Mouse (Mus musculus) E14TG2a.4 (cell line): ENCODE measurements around the gene Gba2.
A peak's percentile ranks its signal among the peaks of the same experiment; 100 is the strongest.

ENCODE experiments used
- H3K27me3 ChIP-seq: 2 replicates; pipeline ENCODE4 v1.6.1; 2014; ENCODE audit warnings: low read length, control low read depth; ENCODE audit not compliant: insufficient read depth
- H3K36me3 ChIP-seq: 2 replicates; pipeline ENCODE4 v1.6.1; 2014; ENCODE audit warnings: low read length, control low read depth; ENCODE audit not compliant: insufficient read depth
- H3K4me1 ChIP-seq: replicated peaks from 2 replicates; pipeline ENCODE4 v1.6.1; 2014; ENCODE audit warnings: low read depth, low read length, control low read depth
- H3K4me3 ChIP-seq: replicated peaks from 2 replicates; pipeline ENCODE4 v1.5.1; 2014; ENCODE audit warnings: mild to moderate bottlenecking, low read length
- H3K9me3 ChIP-seq: 2 replicates; pipeline ENCODE4 v1.6.1; 2014; ENCODE audit warnings: low read length, control low read depth
- CTCF ChIP-seq: conservative IDR thresholded peaks from 2 replicates; pipeline ENCODE4 v1.5.1; 2014; ENCODE audit warnings: low read length
- NANOG ChIP-seq: IDR thresholded peaks from 2 replicates; pipeline ENCODE4 v1.6.1; 2014; ENCODE audit warnings: borderline replicate concordance, low read length, mixed read lengths
- POU5F1 ChIP-seq: IDR thresholded peaks from 2 replicates; pipeline ENCODE4 v1.6.1; 2014; ENCODE audit warnings: low read length, borderline replicate concordance

Gene Gba2

DNA sequence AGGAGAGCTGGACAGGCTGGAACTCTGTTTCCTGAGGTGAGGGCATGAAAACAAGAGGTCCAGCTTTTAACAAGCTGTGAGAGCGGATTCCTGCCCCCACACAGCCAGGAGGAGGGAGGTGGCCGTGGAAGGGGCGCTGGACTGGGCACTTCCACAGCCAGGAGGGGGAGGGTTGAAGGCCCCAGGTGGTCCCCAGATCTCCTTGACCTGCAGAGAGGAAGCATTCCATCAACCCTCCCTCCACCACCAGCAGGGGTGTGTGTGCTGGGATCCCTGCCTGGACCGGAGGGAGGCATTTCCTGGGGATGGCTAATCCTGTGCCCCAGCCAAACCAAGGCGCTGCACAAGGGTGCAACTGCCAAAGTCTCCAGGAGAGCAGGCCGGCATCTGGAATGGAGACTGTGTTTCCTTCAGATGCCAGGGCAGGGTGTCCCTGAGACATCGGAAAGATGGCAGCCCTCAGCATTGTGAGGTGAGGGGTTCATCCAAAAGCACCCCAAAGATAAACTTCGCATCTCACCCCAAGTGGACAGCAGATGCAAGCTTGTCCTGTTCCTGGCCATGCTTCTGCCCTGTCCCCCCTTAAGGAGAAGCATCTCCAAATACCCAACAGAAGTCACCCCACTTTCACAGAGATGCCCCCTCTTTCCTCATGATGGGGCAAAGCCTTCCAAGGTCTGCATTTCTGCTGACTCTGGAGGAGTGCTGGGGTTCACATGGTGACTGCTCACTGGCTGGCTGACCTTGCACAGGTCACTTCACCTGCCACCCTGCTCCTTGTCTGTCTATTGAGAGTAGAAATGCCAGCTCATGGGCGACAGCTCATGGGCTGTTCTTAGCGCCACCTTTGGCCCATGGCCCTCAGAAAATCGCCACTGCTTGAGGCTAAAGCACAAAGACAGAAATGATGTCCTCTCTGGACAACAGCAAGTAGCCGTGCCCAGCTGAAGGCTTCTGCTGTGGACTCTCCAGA, 6.1 kb upstream of the Gba2 start, which contains the start of gene Msmp:
TSS of gene Msmp (minus strand) at position 51 of the 973 bp plus-strand sequence.
- H3K36me3 ChIP-seq = peaks cover 50% of the 10 kb centered on the region
- no peaks in the 10 kb centered on the region for H3K9me3 ChIP-seq
- H3K4me3 ChIP-seq = no peak within 1 kb of the TSS; the same call in 1 of the 2 replicates
- H3K27me3 ChIP-seq = no peaks in the 10 kb centered on the region
- TF ChIP-seq NANOG (no peak), POU5F1 (no peak), CTCF (no peak)
- peaks cover 52% of the 10 kb centered on the region for H3K4me1 ChIP-seq

DNA sequence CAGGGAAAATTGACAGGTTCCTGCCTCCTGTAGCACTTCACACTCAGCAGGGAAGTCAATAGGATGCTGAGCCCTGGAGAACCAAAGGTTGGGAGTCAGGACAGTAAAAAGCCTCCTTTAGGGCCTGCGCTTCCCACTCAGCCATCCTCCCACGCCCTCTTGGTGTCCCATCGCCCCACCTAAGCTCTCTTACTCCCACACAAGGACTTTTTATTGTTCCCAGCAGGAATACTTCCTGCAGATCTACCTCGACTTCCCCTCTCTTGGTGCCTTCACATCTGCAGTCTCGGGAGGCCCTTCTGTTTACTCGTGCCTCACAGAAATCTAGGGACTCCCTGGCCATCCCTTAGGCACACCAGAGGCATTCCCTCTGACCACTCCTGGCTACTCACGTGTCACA, 4.7 kb upstream of the Gba2 start:
- peaks cover 59% of the 10 kb centered on the region for H3K4me1 ChIP-seq
- H3K27me3 ChIP-seq = no peaks in the 10 kb centered on the region
- no peak for TF ChIP-seq CTCF
- TF ChIP-seq NANOG = no peak
- no peak for TF ChIP-seq POU5F1

DNA sequence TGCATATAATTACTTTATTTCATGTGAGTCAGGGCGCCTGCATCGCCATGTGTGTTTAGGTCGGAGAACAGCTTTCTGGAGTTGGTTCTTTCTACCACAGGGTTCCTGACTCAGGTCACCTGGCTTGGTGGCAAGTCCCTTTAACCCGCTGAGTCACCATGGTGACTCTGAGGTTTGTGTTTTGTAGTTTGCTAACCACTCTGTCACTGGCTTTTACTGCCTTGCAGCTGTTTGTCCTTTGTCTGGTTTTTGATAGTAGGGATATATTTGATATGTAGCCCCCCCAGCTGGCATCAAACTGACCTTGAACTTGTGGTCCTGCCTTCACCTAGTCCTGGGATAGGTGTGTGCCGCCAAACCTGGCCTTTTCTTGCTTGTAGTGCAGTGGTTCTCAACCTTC, 3.6 kb upstream of the Gba2 start:
- peaks cover 50% of the 10 kb centered on the region for H3K36me3 ChIP-seq
- no peaks in the 10 kb centered on the region for H3K27me3 ChIP-seq
- H3K9me3 ChIP-seq = no peaks in the 10 kb centered on the region
- H3K4me3 ChIP-seq = no peak overlapping the region
- TF ChIP-seq POU5F1 (no peak), CTCF (no peak), NANOG (no peak)
- peaks cover 68% of the 10 kb centered on the region for H3K4me1 ChIP-seq

More for the DNA sequence above, 4.7 kb upstream of the Gba2 start:
- H3K4me3 ChIP-seq = no peak overlapping the region
- H3K36me3 ChIP-seq = peaks cover 50% of the 10 kb centered on the region
- no peaks in the 10 kb centered on the region for H3K9me3 ChIP-seq

DNA sequence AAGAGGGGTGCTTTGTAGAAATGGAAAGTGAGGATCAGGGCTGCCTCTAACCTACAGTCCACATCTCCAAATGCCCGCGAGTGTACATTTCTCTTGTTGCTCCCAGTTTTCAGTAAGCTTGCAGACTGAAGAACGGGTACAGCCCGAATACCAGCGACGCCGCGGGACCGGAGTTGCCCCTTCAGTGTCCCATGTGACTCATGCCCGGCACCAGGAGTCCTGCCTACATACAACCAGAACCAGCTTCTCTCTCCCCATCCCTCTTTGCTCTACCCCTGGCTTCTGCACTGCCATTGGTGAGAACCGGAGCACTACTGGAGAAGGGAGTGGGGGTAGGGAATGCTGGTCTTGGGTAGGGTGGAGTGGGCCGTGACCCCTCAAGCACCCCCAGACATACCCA, 2.7 kb upstream of the Gba2 start:
- H3K9me3 ChIP-seq = no peaks in the 10 kb centered on the region
- H3K4me3 ChIP-seq = no peak overlapping the region
- H3K4me1 ChIP-seq = peaks cover 69% of the 10 kb centered on the region
- peaks cover 56% of the 10 kb centered on the region for H3K36me3 ChIP-seq
- no peaks in the 10 kb centered on the region; the same call in 1 of the 2 replicates for H3K27me3 ChIP-seq
- TF ChIP-seq POU5F1 (no peak), CTCF (no peak), NANOG (no peak)

DNA sequence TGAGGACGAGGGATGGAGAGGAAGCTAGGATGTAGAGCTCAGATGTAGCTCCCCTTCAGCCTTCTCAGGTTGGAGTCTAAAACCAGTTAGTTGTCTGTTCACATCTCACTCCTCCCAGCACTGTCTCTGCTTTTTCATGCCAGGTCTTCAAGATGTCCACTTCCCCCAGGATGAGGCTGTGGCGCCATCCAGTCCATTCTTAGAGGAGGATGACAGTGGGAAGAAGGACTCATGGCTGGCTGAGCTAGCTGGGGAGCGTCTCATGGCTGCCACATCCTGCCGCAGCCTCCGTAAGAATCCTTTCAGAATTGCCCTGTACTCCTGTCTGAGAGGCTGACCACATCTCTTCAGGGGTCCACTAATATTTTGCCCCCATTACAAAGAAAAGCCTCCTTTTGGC, 2.0 kb upstream of the Gba2 start:
- Histone ChIP-seq H3K4me1 (peaks cover 69% of the 10 kb centered on the region), H3K27me3 (no peaks in the 10 kb centered on the region; the same call in 1 of the 2 replicates), H3K9me3 (no peaks in the 10 kb centered on the region), H3K4me3 (no peak overlapping the region), H3K36me3 (peaks cover 59% of the 10 kb centered on the region)
- TF ChIP-seq NANOG (no peak), POU5F1 (no peak), CTCF (no peak)

DNA sequence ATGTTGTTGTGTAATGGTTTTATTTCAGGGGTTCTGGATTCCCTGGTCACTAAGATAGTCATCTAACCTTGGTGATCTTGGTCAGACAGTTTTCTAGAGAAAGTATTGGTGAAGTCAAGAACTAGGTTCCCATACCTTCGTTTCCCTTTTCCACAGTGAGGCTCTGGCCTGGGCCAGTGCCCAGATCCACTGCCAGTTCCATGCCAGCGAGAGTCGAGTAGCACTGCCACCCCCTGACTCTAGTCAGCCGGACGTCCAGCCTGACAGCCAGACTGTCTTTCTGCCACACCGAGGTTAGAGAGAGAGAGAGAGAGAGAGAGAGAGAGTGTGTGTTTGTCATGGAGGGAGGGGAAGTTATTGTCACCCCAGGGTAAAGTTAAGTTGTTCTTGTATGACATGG, 1.1 kb upstream of the Gba2 start:
- Histone ChIP-seq H3K36me3 (peaks cover 57% of the 10 kb centered on the region), H3K4me3 (peak overlapping the region; percentile 93), H3K9me3 (no peaks in the 10 kb centered on the region), H3K27me3 (no peaks in the 10 kb centered on the region; the same call in 1 of the 2 replicates), H3K4me1 (peaks cover 70% of the 10 kb centered on the region)
- TF ChIP-seq CTCF = no peak
- TF ChIP-seq POU5F1 = no peak
- TF ChIP-seq NANOG = no peak

DNA sequence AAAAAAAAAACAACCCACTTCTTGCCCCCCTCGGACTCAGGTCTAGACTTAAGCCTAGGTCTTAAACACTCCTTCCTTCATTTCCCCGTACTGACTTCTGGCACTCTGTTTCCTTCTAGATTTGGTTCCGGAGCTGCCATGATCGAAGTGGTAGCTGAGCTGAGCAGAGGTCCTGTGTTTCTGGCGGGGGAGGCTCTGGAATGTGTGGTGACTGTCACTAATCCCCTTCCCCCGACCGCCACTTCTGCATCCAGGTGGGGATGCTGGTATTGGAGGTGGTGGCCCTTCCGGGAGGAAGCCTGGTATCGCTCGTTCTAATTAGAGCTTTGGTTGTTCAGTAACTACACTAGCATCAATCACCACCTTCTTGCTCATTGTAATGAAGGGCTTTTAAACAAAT, 583 bp upstream of the Gba2 start:
- H3K9me3 ChIP-seq = no peaks in the 10 kb centered on the region
- no peaks in the 10 kb centered on the region; the same call in 1 of the 2 replicates for H3K27me3 ChIP-seq
- peak overlapping the region; percentile 93 for H3K4me3 ChIP-seq
- TF ChIP-seq CTCF (no peak), NANOG (no peak)
- peaks cover 66% of the 10 kb centered on the region for H3K4me1 ChIP-seq
- H3K36me3 ChIP-seq = peaks cover 53% of the 10 kb centered on the region

DNA sequence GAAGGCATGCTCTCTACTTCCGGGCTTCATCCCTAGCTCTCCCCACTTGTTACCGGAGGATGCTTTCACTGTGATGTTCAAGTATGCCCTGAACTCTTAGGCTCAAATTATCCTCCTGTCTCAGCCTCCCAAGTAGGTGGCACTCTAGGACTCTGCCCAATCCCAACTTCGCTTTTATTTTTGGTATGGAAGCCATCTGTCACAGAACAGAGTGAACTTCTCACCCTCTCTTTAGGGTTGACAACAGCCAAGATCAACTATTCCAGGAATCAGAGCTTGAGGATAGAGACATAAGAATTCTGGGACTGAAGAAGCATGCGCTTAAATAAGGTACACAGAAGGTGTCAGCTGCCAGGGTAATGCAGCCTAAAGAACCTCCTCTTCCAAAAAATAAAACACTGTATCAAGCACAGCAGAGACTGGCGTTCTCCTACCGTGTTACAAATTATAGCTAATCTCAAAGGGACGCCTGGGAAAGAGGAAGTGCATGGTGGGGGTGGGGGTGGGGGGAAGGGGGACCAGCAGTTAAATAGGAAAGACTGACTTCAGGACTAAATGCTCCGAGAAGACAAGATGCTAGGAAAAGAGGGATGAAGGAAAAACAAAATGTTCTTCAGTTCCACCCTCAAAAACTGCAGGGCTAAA, 1.3 kb downstream of the Gba2 start:
- Histone ChIP-seq H3K36me3 (peaks cover 52% of the 10 kb centered on the region), H3K4me3 (peak overlapping the region; percentile 93), H3K4me1 (peaks cover 48% of the 10 kb centered on the region), H3K9me3 (no peaks in the 10 kb centered on the region), H3K27me3 (no peaks in the 10 kb centered on the region; the same call in 1 of the 2 replicates)
- TF ChIP-seq CTCF (no peak), NANOG (no peak), POU5F1 (no peak)
